Mouse (Mus musculus) embryonic stem cell, embryonic (primary cell): ENCODE data around the gene Cfap77.

ENCODE experiments used
- CTCF ChIA-PET, 4 experiments: fragments of 300-600 bp in 2 of 4; fragments of 350-600 bp in 2 of 4; sonication (Branson Sonifier 250); formaldehyde crosslinking; loops; one replicate each; lab custom pipeline; 2022; ENCODE audit warnings: inconsistent platforms in 2 of 4; lab: Charles Lee
- POLR2A ChIA-PET, 4 experiments: fragments of 300-600 bp in 2 of 4; fragments of 350-600 bp in 2 of 4; sonication (Branson Sonifier 250); formaldehyde crosslinking; loops; one replicate each; lab custom pipeline; 2022; ENCODE audit warnings: antibody characterized with exemption in 4 of 4, inconsistent platforms in 1 of 4; lab: Charles Lee

The Cfap77 gene

GRCm38 (mm10) chr2:29031951-29032350, 22.9 kb downstream of the Cfap77 start:
- POLR2A ChIA-PET, result interaction anchor here in 1 of 4 experiments (0.7 to 1.5 kb wide), 2 partner anchors 35 to 114 kb away, joined by 3 to 4 read pairs; no protein-coding TSS in a partner anchor
- CTCF ChIA-PET, result interaction anchor here in 2 of 4 experiments (0.6 to 2.4 kb wide), 4 partner anchors 21 to 391 kb away, joined by 3 to 11 read pairs (median 4); partner anchors contain the start of gene Tsc1 (in 1 of the 2)

- ChIA-PET POLR2A (interaction anchor here in 2 of 4 experiments (0.5 to 1.5 kb wide), 3 partner anchors 11 to 232 kb away, joined by 3 to 8 read pairs (median 3); no protein-coding TSS in a partner anchor), CTCF (interaction anchor here (0.6 to 1.8 kb wide), 6 partner anchors 18 to 1439 kb away, joined by 3 to 7 read pairs (median 6); no protein-coding TSS in a partner anchor)
Observed at GRCm38 (mm10) chr2:29030048-29030734, 24.7 kb downstream of the Cfap77 start.

- POLR2A ChIA-PET, result interaction anchor here in 1 of 4 experiments (1.0 kb wide), 1 partner anchor 21 kb away, joined by 5 read pairs; no protein-coding TSS in a partner anchor
- CTCF ChIA-PET, result interaction anchor here in 2 of 4 experiments (0.5 to 0.7 kb wide), 3 partner anchors 87 to 561 kb away, joined by 3 to 6 read pairs (median 4); no protein-coding TSS in a partner anchor
Observed at GRCm38 (mm10) chr2:29025284-29025683, 29.6 kb downstream of the Cfap77 start.

GRCm38 (mm10) chr2:29023001-29023400, 31.9 kb downstream of the Cfap77 start:
- ChIA-PET CTCF (interaction anchor here in 2 of 4 experiments (0.6 to 1.6 kb wide), 5 partner anchors 30 to 1374 kb away, joined by 3 read pairs; partner anchors contain the start of gene Ttf1 (in 1 of the 2)), POLR2A (interaction anchor here in 1 of 4 experiments (1.1 kb wide), 1 partner anchor 18 kb away, joined by 3 read pairs; no protein-coding TSS in a partner anchor)

- ChIA-PET POLR2A (interaction anchor here in 2 of 4 experiments (0.5 to 0.6 kb wide), 2 partner anchors 14 to 53 kb away, joined by 4 read pairs; no protein-coding TSS in a partner anchor), CTCF (interaction anchor here in 1 of 4 experiments (0.9 to 1.0 kb wide), 2 partner anchors 97 to 403 kb away, joined by 3 to 5 read pairs; no protein-coding TSS in a partner anchor)
Observed at GRCm38 (mm10) chr2:29021025-29021424, 33.8 kb downstream of the Cfap77 start.

- CTCF ChIA-PET, result no interaction called here
- POLR2A ChIA-PET, result no interaction called here
Observed at GRCm38 (mm10) chr2:29018680-29019079, 36.2 kb downstream of the Cfap77 start.

- CTCF ChIA-PET, result interaction anchor here in 3 of 4 experiments (0.6 to 1.5 kb wide), 5 partner anchors 36 to 184 kb away, joined by 3 to 4 read pairs (median 3); partner anchors contain the start of gene Ttf1 (in 1 of the 3)
- POLR2A ChIA-PET, result interaction anchor here in 2 of 4 experiments (0.9 to 1.0 kb wide), 2 partner anchors 8 to 13 kb away, joined by 3 to 5 read pairs; no protein-coding TSS in a partner anchor
Observed at GRCm38 (mm10) chr2:29016599-29017587, 38.0 kb downstream of the Cfap77 start.

GRCm38 (mm10) chr2:29012523-29012922, 42.3 kb downstream of the Cfap77 start:
- ChIA-PET CTCF (interaction anchor here in 1 of 4 experiments (0.9 kb wide), 1 partner anchor 18 kb away, joined by 3 read pairs; no protein-coding TSS in a partner anchor), POLR2A (interaction anchor here in 2 of 4 experiments (0.5 to 0.7 kb wide), 2 partner anchors 60 to 99 kb away, joined by 3 read pairs; no protein-coding TSS in a partner anchor)

- ChIA-PET POLR2A (interaction anchor here in 2 of 4 experiments (0.6 to 0.8 kb wide), 2 partner anchors 19 to 217 kb away, joined by 3 to 4 read pairs; no protein-coding TSS in a partner anchor), CTCF (interaction anchor here in 2 of 4 experiments (0.5 to 1.5 kb wide), 2 partner anchors 19 to 71 kb away, joined by 3 to 4 read pairs; no protein-coding TSS in a partner anchor)
Observed at GRCm38 (mm10) chr2:29007656-29008055, 47.2 kb downstream of the Cfap77 start.

GRCm38 (mm10) chr2:29006455-29007034, 48.3 kb downstream of the Cfap77 start:
- ChIA-PET POLR2A (interaction anchor here in 2 of 4 experiments (0.7 to 0.8 kb wide), 2 partner anchors 15 to 20 kb away, joined by 3 to 4 read pairs; no protein-coding TSS in a partner anchor), CTCF (interaction anchor here in 1 of 4 experiments (1.1 kb wide), 1 partner anchor 30 kb away, joined by 3 read pairs; no protein-coding TSS in a partner anchor)

GRCm38 (mm10) chr2:29004037-29004436, 50.8 kb downstream of the Cfap77 start:
- POLR2A ChIA-PET, result interaction anchor here (0.6 to 1.6 kb wide), 11 partner anchors 10 to 468 kb away, joined by 3 to 10 read pairs (median 3); partner anchors contain the start of gene Ttf1 (in 1 of the 4)
- CTCF ChIA-PET, result interaction anchor here (0.6 to 2.3 kb wide), 12 partner anchors 10 to 249 kb away, joined by 3 to 9 read pairs (median 4); no protein-coding TSS in a partner anchor

GRCm38 (mm10) chr2:28998246-28998645, 56.6 kb downstream of the Cfap77 start:
- CTCF ChIA-PET, result interaction anchor here in 3 of 4 experiments (0.7 to 2.2 kb wide), 7 partner anchors 9 to 243 kb away, joined by 3 to 11 read pairs (median 4); no protein-coding TSS in a partner anchor

GRCm38 (mm10) chr2:28997161-28997834, 57.6 kb downstream of the Cfap77 start:
- ChIA-PET POLR2A (interaction anchor here in 1 of 4 experiments (0.7 to 0.9 kb wide), 2 partner anchors 34 to 632 kb away, joined by 3 read pairs; no protein-coding TSS in a partner anchor), CTCF (interaction anchor here in 3 of 4 experiments (0.7 to 2.2 kb wide), 7 partner anchors 9 to 255 kb away, joined by 3 to 11 read pairs (median 4); no protein-coding TSS in a partner anchor)

More at GRCm38 (mm10) chr2:28998246-28998645, 56.6 kb downstream of the Cfap77 start:
- POLR2A ChIA-PET, result interaction anchor here in 2 of 4 experiments (0.6 to 0.8 kb wide), 2 partner anchors 59 to 257 kb away, joined by 3 to 5 read pairs; no protein-coding TSS in a partner anchor

GRCm38 (mm10) chr2:28995436-28995835, 59.4 kb downstream of the Cfap77 start:
- CTCF ChIA-PET, result interaction anchor here in 3 of 4 experiments (0.6 to 1.3 kb wide), 4 partner anchors 17 to 173 kb away, joined by 3 to 8 read pairs (median 4); no protein-coding TSS in a partner anchor

GRCm38 (mm10) chr2:28994014-28994413, 60.9 kb downstream of the Cfap77 start:
- CTCF ChIA-PET, result interaction anchor here in 2 of 4 experiments (0.6 to 1.4 kb wide), 9 partner anchors 9 to 74 kb away, joined by 3 to 5 read pairs (median 3); no protein-coding TSS in a partner anchor
- POLR2A ChIA-PET, result interaction anchor here in 3 of 4 experiments (0.6 to 1.0 kb wide), 5 partner anchors 9 to 160 kb away, joined by 3 to 9 read pairs (median 3); no protein-coding TSS in a partner anchor

More at GRCm38 (mm10) chr2:28995436-28995835, 59.4 kb downstream of the Cfap77 start:
- POLR2A ChIA-PET, result interaction anchor here in 3 of 4 experiments (0.6 to 0.7 kb wide), 3 partner anchors 10 to 32 kb away, joined by 3 to 6 read pairs (median 3); no protein-coding TSS in a partner anchor
